Mouse (Mus musculus) brain, embryonic 14.5 days (tissue): ENCODE data around the gene Hgd. TPM values are rescaled to one million over a fixed set of nuclear protein-coding genes. Genes with fewer than 3 reads are reported as not detected.

ENCODE experiments used
- DNase-seq: peaks from one replicate; pipeline ENCODE4 v3.0.0-alpha.2; 2011; ENCODE audit warnings: low read depth
- CTCF ChIP-seq: fragments of 200-500 bp; IDR thresholded peaks from 2 replicates; pipeline ENCODE4 v1.5.1; 2012; ENCODE audit warnings: inconsistent platforms, mild to moderate bottlenecking, moderate library complexity, borderline replicate concordance; ENCODE audit not compliant: insufficient read depth, insufficient read length; ENCODE audit errors: extremely low read depth
- POLR2A ChIP-seq: fragments of 200-500 bp; IDR thresholded peaks from 2 replicates; pipeline ENCODE4 v1.6.1; 2012; ENCODE audit warnings: mild to moderate bottlenecking, inconsistent platforms, borderline replicate concordance; ENCODE audit not compliant: poor library complexity, insufficient read depth, insufficient read length, severe bottlenecking; ENCODE audit errors: extremely low read depth
- polyA plus RNA-seq: library from polyadenylated mRNA; depleted of rRNA; stranded (reverse); fragments of >200 nt; gene quantifications from 2 replicates; pipeline ENCODE4 v1.2.3, GENCODE M21; 2012

Hgd gene
- polyA plus RNA-seq, 1 experiment: 0.07 TPM

GRCm38 (mm10) chr16:37567113-37568050 is 12.6 kb upstream of the Hgd start:
- TF ChIP-seq CTCF: no peak
- no peak for TF ChIP-seq POLR2A
- no peak for DNase-seq

GRCm38 (mm10) chr16:37571554-37571953 is 8.4 kb upstream of the Hgd start:
- TF ChIP-seq CTCF (no peak), POLR2A (no peak)
- no peak for DNase-seq

DNA sequence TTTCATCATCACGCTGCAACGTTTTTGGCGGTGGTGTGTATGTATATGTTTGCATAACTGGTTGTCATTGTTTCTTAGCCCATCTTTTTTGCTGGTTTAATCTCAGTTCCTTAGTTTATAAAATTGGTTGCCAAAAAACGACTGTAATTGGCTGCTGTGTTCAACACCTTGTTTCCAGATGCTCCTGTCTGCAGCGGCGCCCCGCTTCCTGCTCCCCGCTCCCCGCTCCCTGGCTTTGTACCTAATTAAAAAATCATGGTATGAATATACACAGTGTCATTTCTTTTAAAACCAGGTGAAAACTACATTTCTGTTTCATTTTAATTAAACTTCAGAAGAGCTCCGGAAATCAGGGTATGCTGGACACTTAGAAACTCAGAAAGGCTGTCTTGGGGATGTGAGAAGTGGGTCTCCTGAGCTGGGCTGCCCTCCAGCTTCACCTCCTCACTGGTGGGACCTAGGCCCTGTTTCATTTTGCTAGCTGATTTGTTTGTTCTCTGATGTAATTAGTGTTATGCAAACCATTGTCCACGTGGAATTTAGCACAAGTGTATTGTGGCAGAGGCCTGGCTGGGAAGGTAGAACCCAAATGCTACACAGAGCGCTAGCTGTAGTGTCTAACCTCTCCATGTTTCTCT is 7.7 kb upstream of the Hgd start:
- DNase-seq: no peak
- no peak for TF ChIP-seq CTCF
- TF ChIP-seq POLR2A: no peak

DNA sequence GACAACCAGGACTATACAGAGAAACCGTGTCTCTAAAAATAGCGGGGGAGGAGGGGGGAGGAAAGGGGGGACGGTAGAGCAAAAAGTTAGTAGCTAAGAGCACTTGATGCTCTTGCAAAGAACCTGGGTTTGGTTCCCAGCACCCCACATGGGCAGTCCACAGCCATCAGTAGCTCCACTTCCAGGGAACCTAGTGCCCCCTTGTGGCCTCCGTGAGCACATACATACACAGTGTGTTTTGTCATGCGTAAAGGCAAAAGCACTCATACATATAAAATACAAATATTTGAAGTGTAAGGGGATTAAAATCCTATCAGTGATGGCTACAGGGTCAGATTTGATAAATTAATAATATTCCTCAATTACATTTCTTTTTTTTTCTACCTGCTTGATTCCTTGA is 6.9 kb upstream of the Hgd start:
- TF ChIP-seq CTCF: peak; percentile 5; the same call in 1 of the 2 replicates
- no peak for TF ChIP-seq POLR2A
- no peak for DNase-seq

- TF ChIP-seq CTCF (no peak), POLR2A (no peak)
- DNase-seq: no peak
Measured at GRCm38 (mm10) chr16:37575325-37575724, 4.6 kb upstream of the Hgd start.

DNA sequence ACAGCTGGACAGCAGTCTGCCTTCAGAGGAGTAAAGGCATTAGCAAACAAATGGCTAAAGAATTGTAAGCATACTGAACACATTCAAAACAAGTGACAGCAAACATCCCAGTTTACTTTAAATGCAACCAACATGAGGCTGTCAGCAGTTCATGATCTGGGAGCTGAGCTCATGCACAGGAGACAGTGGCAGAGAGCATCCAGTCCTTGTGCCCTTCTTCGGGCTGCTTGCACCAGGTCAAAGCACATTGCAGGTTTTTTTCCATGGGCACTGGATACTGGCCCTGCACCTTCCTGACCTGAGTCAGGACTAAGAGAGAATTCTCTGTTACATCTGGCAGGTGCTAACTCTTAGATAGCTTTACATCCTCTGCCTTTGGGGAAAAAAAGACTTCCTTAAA is 362 bp upstream of the Hgd start:
- TF ChIP-seq POLR2A (no peak), CTCF (no peak)
- DNase-seq: no peak

GRCm38 (mm10) chr16:37580651-37581050 is 698 bp downstream of the Hgd start:
- TF ChIP-seq POLR2A: no peak
- no peak for TF ChIP-seq CTCF
- no peak for DNase-seq

DNA sequence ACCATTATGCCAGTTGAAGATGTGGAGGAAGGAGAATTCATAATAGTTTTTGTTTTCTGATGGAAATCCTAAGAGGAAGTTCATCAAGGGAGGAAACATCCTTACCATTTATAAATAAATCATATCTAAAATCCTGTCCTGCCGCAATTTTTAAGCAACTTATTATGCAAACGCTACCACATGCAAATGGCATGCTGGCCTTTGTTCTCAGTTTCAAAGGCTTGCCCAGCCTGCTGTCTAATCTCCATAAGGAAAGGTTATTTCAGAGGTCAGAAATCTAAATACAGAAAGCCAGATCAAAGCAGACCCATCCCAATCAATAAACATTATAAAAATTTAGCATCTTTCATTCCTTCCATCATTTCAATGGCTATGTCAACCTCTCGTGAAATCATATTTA is 1.9 kb downstream of the Hgd start:
- TF ChIP-seq CTCF (no peak), POLR2A (no peak)
- peak; percentile 56 for DNase-seq

GRCm38 (mm10) chr16:37583306-37583705 is 3.4 kb downstream of the Hgd start:
- TF ChIP-seq POLR2A: no peak
- no peak for TF ChIP-seq CTCF
- DNase-seq: no peak

- TF ChIP-seq CTCF: no peak
- no peak for TF ChIP-seq POLR2A
- no peak for DNase-seq
Measured at GRCm38 (mm10) chr16:37583801-37584200, 3.8 kb downstream of the Hgd start.

- TF ChIP-seq CTCF (no peak), POLR2A (0 out of 2 replicates have a peak, but pooled peaks have one; percentile 4)
- peak; percentile 94 for DNase-seq
Measured at GRCm38 (mm10) chr16:37584218-37585035, 4.5 kb downstream of the Hgd start.

GRCm38 (mm10) chr16:37585129-37585563 is 5.2 kb downstream of the Hgd start:
- DNase-seq: no peak

DNA sequence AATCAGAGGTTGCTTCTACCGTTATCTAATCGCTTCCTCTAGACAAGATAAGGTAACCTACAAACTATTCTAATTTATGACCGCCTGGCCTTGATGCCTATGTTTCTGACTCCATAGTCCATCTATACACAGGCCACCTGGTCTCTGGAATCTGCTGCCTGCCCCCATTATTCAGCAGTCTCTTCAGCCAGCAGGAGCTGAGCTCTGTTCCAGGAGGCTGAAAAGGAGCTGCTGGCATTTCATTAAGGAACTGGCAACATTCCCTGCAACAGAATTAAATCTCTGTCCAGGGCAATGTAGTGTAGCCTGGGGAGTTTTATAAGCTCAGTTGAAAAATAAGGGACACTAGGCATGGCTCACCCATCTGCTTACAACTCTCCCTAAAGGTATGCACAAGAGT is 11.0 kb downstream of the Hgd start:
- TF ChIP-seq CTCF: no peak
- no peak for TF ChIP-seq POLR2A
- DNase-seq: peak; percentile 82

More at GRCm38 (mm10) chr16:37585129-37585563, 5.2 kb downstream of the Hgd start:
- TF ChIP-seq POLR2A: no peak
- no peak for TF ChIP-seq CTCF

GRCm38 (mm10) chr16:37591551-37591950 is 11.6 kb downstream of the Hgd start:
- no peak for DNase-seq
- TF ChIP-seq POLR2A (no peak), CTCF (no peak)

DNA sequence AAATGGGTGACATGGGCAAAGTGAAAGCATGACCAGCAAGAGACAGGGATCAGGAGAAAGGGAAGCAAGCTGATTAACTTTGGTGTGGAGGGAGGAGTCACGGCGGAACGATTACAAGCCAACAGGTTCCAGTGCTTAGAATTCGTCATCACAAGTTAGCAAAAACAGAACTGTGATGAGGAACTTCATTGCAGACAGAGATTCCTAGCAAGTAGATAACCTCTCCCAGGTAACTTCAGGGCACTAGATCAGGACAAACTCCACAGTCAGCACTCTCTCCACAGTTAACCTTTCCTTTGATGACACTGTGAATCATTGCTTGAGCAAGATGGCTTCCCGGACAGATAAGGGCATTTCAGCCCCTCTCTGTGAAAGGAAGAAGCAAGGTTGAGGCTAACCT is 17.5 kb downstream of the Hgd start:
- no peak for TF ChIP-seq POLR2A
- no peak for TF ChIP-seq CTCF
- DNase-seq: no peak
